Mouse (Mus musculus) spleen, postnatal 0 days (tissue): ENCODE results near the gene Mrpl22. TPM values are rescaled to one million over a fixed set of nuclear protein-coding genes. Genes with fewer than 3 reads are reported as not detected.

Experiments used
- polyA plus RNA-seq: library from polyadenylated mRNA; unstranded; fragments of >200 nt; fragmentation: Nextera tagmentation; extraction: Ambion mirVana; gene quantifications from 2 replicates; pipeline ENCODE4 v1.2.1, GENCODE M21; 2015

The Mrpl22 gene
- polyA plus RNA-seq = 97.1 and 109 TPM in 2 replicates

GRCm38 (mm10) chr11:58171459-58172091, at the start of gene Mrpl22:
Gene Mrpl22 (plus strand): TSS chr11:58171661.

GRCm38 (mm10) chr11:58168167-58168915, 3.1 kb upstream of the Mrpl22 start, which contains the start of gene Gemin5:
Gene Gemin5 (minus strand): TSS chr11:58168539.

GRCm38 (mm10) chr11:58199229-58200037, 28.0 kb downstream of the Mrpl22 start, which contains the start of the genes Igtp and Irgm2:
Gene Igtp (plus strand): TSS chr11:58199556.
Gene Irgm2 (plus strand): TSS chr11:58199618.

Other genes with a start within 250 kb of the Mrpl22 start
- gene Larp1, start 162.6 kb upstream of the Mrpl22 start, polyA plus RNA-seq = 16.0 and 16.4 TPM in 2 replicates
- not detected in 2 replicates for gene Gm12248, start 78.5 kb upstream of the Mrpl22 start, polyA plus RNA-seq
- 43.2 and 48.7 TPM in 2 replicates for gene Cnot8, start 67.5 kb upstream of the Mrpl22 start, polyA plus RNA-seq
- gene Gemin5, start 3.1 kb upstream of the Mrpl22 start, polyA plus RNA-seq = 8.9 and 9.6 TPM in 2 replicates
- 8.9 and 12.7 TPM in 2 replicates for gene Igtp, start 27.9 kb downstream of the Mrpl22 start, polyA plus RNA-seq
- gene Irgm2, start 28.0 kb downstream of the Mrpl22 start, polyA plus RNA-seq = 4.8 and 7.2 TPM in 2 replicates
- 5.0 and 7.1 TPM in 2 replicates for gene 4930438A08Rik, start 103.1 kb downstream of the Mrpl22 start, polyA plus RNA-seq
- gene Zfp692, start 135.4 kb downstream of the Mrpl22 start, polyA plus RNA-seq = 11.9 and 14.9 TPM in 2 replicates
- 86.8 and 94.5 TPM in 2 replicates for gene Zfp672, start 158.7 kb downstream of the Mrpl22 start, polyA plus RNA-seq
- 16.8 and 18.7 TPM in 2 replicates for gene Sh3bp5l, start 159.1 kb downstream of the Mrpl22 start, polyA plus RNA-seq
- gene Lypd8, start 207.4 kb downstream of the Mrpl22 start, polyA plus RNA-seq = not detected in 2 replicates
- not detected in 2 replicates for gene 1810065E05Rik, start 249.4 kb downstream of the Mrpl22 start, polyA plus RNA-seq